Mouse (Mus musculus) MEL (cell line): ENCODE measurements around the gene Abca2. TPM values are rescaled to one million over a fixed set of nuclear protein-coding genes. Genes with fewer than 3 reads are reported as not detected.
A peak's percentile ranks its signal among the peaks of the same experiment; 100 is the strongest.

Experiments
- DNase-seq: peaks from one replicate; pipeline ENCODE4 v3.0.0; 2011; ENCODE audit warnings: low read depth, low spot score
- H3K27ac ChIP-seq: 2 replicates; pipeline ENCODE4 v1.5.1; 2012; ENCODE audit warnings: low read depth, mild to moderate bottlenecking, control low read depth, low read length, moderate library complexity; ENCODE audit not compliant: control insufficient read depth
- H3K27me3 ChIP-seq, 2 experiments: fragments of 150-350 bp in 1 of 2; sonication (generic) in 1 of 2; 2 replicates each; pipeline ENCODE4 v1.6.1; 2012; ENCODE audit warnings: low read length in 2 of 2, mild to moderate bottlenecking in 2 of 2, improper control_type of control experiment in 1 of 2, moderate library complexity in 1 of 2; ENCODE audit not compliant: insufficient read depth in 2 of 2, control insufficient read depth in 1 of 2
- H3K36me3 ChIP-seq, 2 experiments: 2 replicates each; pipeline ENCODE4 v1.6.1; 2012 to 2014; ENCODE audit warnings: low read length in 2 of 2, improper control_type of control experiment in 1 of 2, inconsistent platforms in 1 of 2, mild to moderate bottlenecking in 1 of 2; ENCODE audit not compliant: insufficient read depth in 2 of 2, control insufficient read depth in 1 of 2
- H3K4me1 ChIP-seq, 2 experiments: fragments of 150-350 bp in 1 of 2; sonication (generic) in 1 of 2; 2 replicates each; pipeline ENCODE4 v1.6.1; 2012; ENCODE audit warnings: low read length in 2 of 2, improper control_type of control experiment in 1 of 2, mild to moderate bottlenecking in 1 of 2; ENCODE audit not compliant: insufficient read depth in 2 of 2, control insufficient read depth in 1 of 2
- H3K4me3 ChIP-seq, 2 experiments: fragments of 150-350 bp in 1 of 2; sonication (generic) in 1 of 2; 2 replicates each; pipeline ENCODE4 v1.5.1; 2012; ENCODE audit warnings: low read depth in 2 of 2, low read length in 2 of 2, mild to moderate bottlenecking in 2 of 2, moderate library complexity in 2 of 2, control low read depth in 1 of 2, improper control_type of control experiment in 1 of 2; ENCODE audit not compliant: control insufficient read depth in 1 of 2, insufficient read depth in 1 of 2
- H3K79me2 ChIP-seq: 2 replicates; pipeline ENCODE4 v1.6.1; 2012; ENCODE audit warnings: mild to moderate bottlenecking, low read length, moderate library complexity; ENCODE audit not compliant: control insufficient read depth, poor library complexity, insufficient read depth
- H3K9ac ChIP-seq: 2 replicates; pipeline ENCODE4 v1.6.1; 2012; ENCODE audit warnings: low read depth, mild to moderate bottlenecking, control low read depth, low read length, moderate library complexity; ENCODE audit not compliant: control insufficient read depth, poor library complexity, severe bottlenecking
- H3K9me3 ChIP-seq: fragments of 150-350 bp; sonication (generic); replicated peaks from 2 replicates; pipeline ENCODE4 v1.6.1; 2012; ENCODE audit warnings: mild to moderate bottlenecking, low read length, improper control_type of control experiment, moderate library complexity; ENCODE audit not compliant: insufficient read depth
- CTCF ChIP-seq, 3 experiments: IDR thresholded peaks in 2 of 3; conservative IDR thresholded peaks in 1 of 3; 2 replicates each; pipeline ENCODE4 v1.5.1; 2011 to 2012; ENCODE audit warnings: low read length in 3 of 3, low read depth in 2 of 3, mild to moderate bottlenecking in 2 of 3, improper control_type of control experiment in 1 of 3, inconsistent platforms in 1 of 3, mixed read lengths in 1 of 3, moderate library complexity in 1 of 3; ENCODE audit not compliant: control insufficient read depth in 1 of 3, insufficient read depth in 1 of 3, poor library complexity in 1 of 3, severe bottlenecking in 1 of 3
- E2F4 ChIP-seq: IDR thresholded peaks from 2 replicates; pipeline ENCODE4 v1.6.1; 2011; ENCODE audit warnings: low read depth, low read length, improper control_type of control experiment, borderline replicate concordance
- ELF1 ChIP-seq: IDR thresholded peaks from 2 replicates; pipeline ENCODE4 v1.6.1; 2014; ENCODE audit warnings: low read depth, mild to moderate bottlenecking, inconsistent platforms, low read length, improper control_type of control experiment, moderate library complexity
- ETS1 ChIP-seq: IDR thresholded peaks from 2 replicates; pipeline ENCODE4 v1.6.1; 2012; ENCODE audit warnings: low read depth, mild to moderate bottlenecking, inconsistent platforms, low read length, improper control_type of control experiment, moderate library complexity
- GABPA ChIP-seq: IDR thresholded peaks from 2 replicates; pipeline ENCODE4 v1.6.1; 2012; ENCODE audit warnings: low read depth, mild to moderate bottlenecking, inconsistent platforms, low read length, improper control_type of control experiment, moderate library complexity
- JUND ChIP-seq: IDR thresholded peaks from 2 replicates; pipeline ENCODE4 v1.6.1; 2011; ENCODE audit warnings: low read depth, mild to moderate bottlenecking, improper control_type of control experiment, low read length
- MAX ChIP-seq: IDR thresholded peaks from 2 replicates; pipeline ENCODE4 v1.6.1; 2011; ENCODE audit warnings: low read length, improper control_type of control experiment
- MXI1 ChIP-seq: IDR thresholded peaks from 2 replicates; pipeline ENCODE4 v1.6.1; 2011; ENCODE audit warnings: mild to moderate bottlenecking, low read depth, low read length, improper control_type of control experiment
- MYB ChIP-seq: IDR thresholded peaks from 2 replicates; pipeline ENCODE4 v1.6.1; 2011; ENCODE audit warnings: mild to moderate bottlenecking, low read depth, low read length, improper control_type of control experiment
- NELFE ChIP-seq: IDR thresholded peaks from 2 replicates; pipeline ENCODE4 v1.6.1; 2011; ENCODE audit warnings: low read depth, low read length, improper control_type of control experiment
- NRF1 ChIP-seq: IDR thresholded peaks from 2 replicates; pipeline ENCODE4 v1.6.1; 2014; ENCODE audit warnings: low read depth, mild to moderate bottlenecking, inconsistent platforms, low read length, improper control_type of control experiment, moderate library complexity; ENCODE audit not compliant: poor library complexity, insufficient read depth, severe bottlenecking
- POLR2AphosphoS2 ChIP-seq: IDR thresholded peaks from 2 replicates; pipeline ENCODE4 v1.6.1; 2011; ENCODE audit warnings: low read length, improper control_type of control experiment
- RAD21 ChIP-seq: IDR thresholded peaks from 2 replicates; pipeline ENCODE4 v1.6.1; 2011; ENCODE audit warnings: mild to moderate bottlenecking, low read depth, low read length, improper control_type of control experiment
- SIN3A ChIP-seq: IDR thresholded peaks from 2 replicates; pipeline ENCODE4 v1.6.1; 2012; ENCODE audit warnings: low read length, improper control_type of control experiment, inconsistent platforms
- TBP ChIP-seq: IDR thresholded peaks from 2 replicates; pipeline ENCODE4 v1.8.0; 2011; ENCODE audit warnings: low read depth, low read length, improper control_type of control experiment
- TCF12 ChIP-seq: IDR thresholded peaks from 2 replicates; pipeline ENCODE4 v1.6.1; 2014; ENCODE audit warnings: low read depth, mild to moderate bottlenecking, inconsistent platforms, low read length, improper control_type of control experiment, moderate library complexity
- UBTF ChIP-seq: IDR thresholded peaks from 2 replicates; pipeline ENCODE4 v1.6.1; 2012; ENCODE audit warnings: low read depth, mild to moderate bottlenecking, inconsistent platforms, low read length, improper control_type of control experiment, moderate library complexity, borderline replicate concordance; ENCODE audit not compliant: insufficient read depth
- USF1 ChIP-seq: IDR thresholded peaks from 2 replicates; pipeline ENCODE4 v1.6.1; 2014; ENCODE audit warnings: low read depth, mild to moderate bottlenecking, inconsistent platforms, low read length, improper control_type of control experiment, moderate library complexity
- ZKSCAN1 ChIP-seq: IDR thresholded peaks from 2 replicates; pipeline ENCODE4 v1.6.1; 2012; ENCODE audit warnings: low read depth, mild to moderate bottlenecking, inconsistent platforms, low read length, improper control_type of control experiment, moderate library complexity
- ZNF384 ChIP-seq: IDR thresholded peaks from 2 replicates; pipeline ENCODE4 v1.6.1; 2012; ENCODE audit warnings: low read depth, mild to moderate bottlenecking, inconsistent platforms, low read length, improper control_type of control experiment
- polyA plus RNA-seq, 2 experiments: library from polyadenylated mRNA; stranded (reverse) in 1 of 2; unstranded in 1 of 2; fragments of >175 nt in 1 of 2; fragments of >200 nt in 1 of 2; gene quantifications; 2 replicates each; pipeline versions ENCODE4 v1.2.1 to v1.2.4; 2012; ENCODE audit warnings: low replicate concordance in 2 of 2, low read depth in 1 of 2; ENCODE audit not compliant: insufficient read length in 2 of 2, insufficient read depth in 1 of 2, missing spikeins in 1 of 2
- total RNA-seq: library from RNA; depleted of rRNA; stranded (reverse); fragments of 300-350 nt; gene quantifications from 2 replicates; pipeline ENCODE4 v1.2.3, GENCODE M21; 2012

The Abca2 gene
- total and polyA plus RNA-seq, 3 experiments: 10.4 to 42.2 TPM; not detected in 1

DNA sequence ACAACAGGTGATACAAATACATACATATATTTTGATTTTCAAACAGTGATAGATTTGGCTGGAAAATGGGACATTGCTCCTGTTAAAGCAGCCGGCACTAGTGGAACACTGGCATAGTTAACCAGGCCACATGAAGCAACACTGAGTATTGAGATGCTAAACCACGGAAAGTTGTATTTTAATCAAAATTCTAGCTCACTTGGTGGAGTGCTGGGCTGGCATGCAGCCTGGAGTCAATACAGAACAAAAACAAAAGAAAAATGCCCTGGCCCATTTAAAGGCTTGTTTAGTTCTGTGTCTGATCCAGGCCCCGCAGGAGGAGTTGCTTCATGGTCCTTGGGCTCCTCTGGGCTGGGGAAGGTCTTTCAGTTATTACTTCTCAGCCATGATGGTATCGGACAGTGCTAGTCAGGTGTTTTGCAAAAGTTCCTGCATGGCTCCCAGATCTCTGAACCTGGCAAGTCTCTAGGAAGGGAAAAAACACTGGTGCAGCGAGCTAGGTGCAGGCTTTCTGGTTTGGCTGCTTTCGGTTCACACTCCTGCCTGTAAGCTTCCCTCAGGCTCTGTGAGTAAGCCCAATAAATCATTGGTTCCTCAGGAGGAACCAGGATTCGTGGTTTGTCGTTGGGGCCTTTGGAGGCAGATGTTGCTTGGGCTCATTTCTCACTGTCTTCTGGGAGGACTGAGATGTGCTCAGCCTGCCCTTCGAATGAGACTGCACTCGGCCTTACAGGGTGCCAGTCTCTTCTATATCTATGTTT is 51.2 kb downstream of the Abca2 start:
- H3K79me2 ChIP-seq: no peaks in the 10 kb centered on the region
- H3K27ac ChIP-seq: no peak overlapping the region
- H3K36me3 ChIP-seq: no peaks in the 10 kb centered on the region
- TF ChIP-seq NRF1 (no peak), ZKSCAN1 (no peak), TCF12 (no peak), RAD21 (no peak), ELF1 (no peak), MAX (no peak), CTCF (IDR thresholded peaks at IDR 0.05 in 2 of 3, conservative IDR thresholded peaks at IDR 0.05 in 1 of 3; ENCODE audit: control insufficient read depth in 1 of 3, insufficient read depth in 1 of 3, low read depth in 2 of 3, low read length in 3 of 3, poor library complexity in 1 of 3, severe bottlenecking in 1 of 3) (no peak), NELFE (no peak), ZNF384 (no peak), GABPA (no peak), SIN3A (no peak), UBTF (no peak), USF1 (no peak), JUND (no peak), TBP (no peak), MYB (no peak), E2F4 (no peak), MXI1 (no peak)
- TF ChIP-seq, all 39 proteins: peak for 0
- no peak overlapping the region for H3K9ac ChIP-seq
- no peaks in the 10 kb centered on the region for H3K4me1 ChIP-seq
- no peaks in the 10 kb centered on the region for H3K27me3 ChIP-seq
- DNase-seq: no peak
- H3K9me3 ChIP-seq: no peaks in the 10 kb centered on the region
- H3K4me3 ChIP-seq: no peak overlapping the region

DNA sequence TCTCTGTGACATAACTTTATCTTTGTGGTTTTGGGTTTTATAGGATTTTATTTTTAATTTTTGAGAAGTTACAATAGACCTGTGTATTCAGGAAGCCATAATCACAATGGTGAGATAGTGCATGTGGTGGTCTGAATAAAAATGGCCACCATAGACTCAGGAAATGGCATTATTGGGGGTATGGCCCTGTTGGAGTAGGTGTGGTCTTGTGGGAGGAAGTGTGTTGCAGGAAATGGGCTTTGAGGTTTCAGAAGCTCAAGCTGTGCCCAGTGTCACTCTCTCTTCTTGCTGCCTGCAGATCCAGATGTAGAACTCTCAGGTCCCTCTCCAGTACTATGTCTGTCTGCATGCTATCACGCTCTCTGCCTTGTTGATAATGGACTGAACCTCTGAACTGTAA is 52.0 kb downstream of the Abca2 start:
- Histone ChIP-seq H3K9ac (no peak overlapping the region), H3K4me3 (no peak overlapping the region), H3K9me3 (no peaks in the 10 kb centered on the region), H3K27me3 (no peaks in the 10 kb centered on the region; a peak in 1 of 4 replicates), H3K79me2 (no peaks in the 10 kb centered on the region), H3K4me1 (no peaks in the 10 kb centered on the region), H3K36me3 (no peaks in the 10 kb centered on the region), H3K27ac (no peak overlapping the region)
- no peak for TF ChIP-seq RAD21
- no peak for TF ChIP-seq POLR2AphosphoS2
- no peak for TF ChIP-seq USF1
- TF ChIP-seq ETS1: no peak
- DNase-seq: peak; percentile 27
